Mouse (Mus musculus) activated CD4-positive, CD25-positive, alpha-beta regulatory T cell, adult 4 months (primary cell): ENCODE measurements around the gene Atp8b5. TPM values are rescaled to one million over a fixed set of nuclear protein-coding genes. Genes with fewer than 3 reads are reported as not detected.

Experiments used
- ATAC-seq: one replicate; pipeline ENCODE4 v1.8.0; 2017
- polyA plus RNA-seq, 2 experiments: library from polyadenylated mRNA; unstranded; fragments of 100-300 nt; shearing (Covaris generic); gene quantifications; one replicate each; pipeline ENCODE4 v1.2.1; 2017

The Atp8b5 gene
- polyA plus RNA-seq, 2 experiments from 2014 or later, result 0.29 TPM; not detected in 1

GRCm38 (mm10) chr4:43384083-43384460 lies 117.1 kb downstream of the Atp8b5 start:
- no peak for ATAC-seq

GRCm38 (mm10) chr4:43384541-43384940 lies 117.6 kb downstream of the Atp8b5 start:
- ATAC-seq, result no peak

- no peak for ATAC-seq
Observed at GRCm38 (mm10) chr4:43386932-43387331, 120.0 kb downstream of the Atp8b5 start.

GRCm38 (mm10) chr4:43389390-43389789 lies 122.4 kb downstream of the Atp8b5 start:
- no peak for ATAC-seq

GRCm38 (mm10) chr4:43389845-43390440 lies 123.0 kb downstream of the Atp8b5 start:
- no peak for ATAC-seq

GRCm38 (mm10) chr4:43391521-43392050 lies 124.6 kb downstream of the Atp8b5 start:
- no peak for ATAC-seq

- no peak for ATAC-seq
Observed at GRCm38 (mm10) chr4:43394345-43394891, 127.5 kb downstream of the Atp8b5 start.

GRCm38 (mm10) chr4:43395147-43395546 lies 128.2 kb downstream of the Atp8b5 start:
- no peak for ATAC-seq

- ATAC-seq, result no peak
Observed at GRCm38 (mm10) chr4:43395836-43396235, 128.9 kb downstream of the Atp8b5 start.

GRCm38 (mm10) chr4:43396381-43396780 lies 129.4 kb downstream of the Atp8b5 start:
- ATAC-seq, result no peak

GRCm38 (mm10) chr4:43398014-43398413 lies 131.1 kb downstream of the Atp8b5 start:
- no peak for ATAC-seq

- ATAC-seq, result no peak
Observed at GRCm38 (mm10) chr4:43398829-43399331, 131.9 kb downstream of the Atp8b5 start.

GRCm38 (mm10) chr4:43399391-43400131 lies 132.6 kb downstream of the Atp8b5 start:
- ATAC-seq, result no peak

- no peak for ATAC-seq
Observed at GRCm38 (mm10) chr4:43400976-43401375, 134.0 kb downstream of the Atp8b5 start.

GRCm38 (mm10) chr4:43401486-43401885 lies 134.5 kb downstream of the Atp8b5 start:
- no peak for ATAC-seq

GRCm38 (mm10) chr4:43402212-43402611 lies 135.3 kb downstream of the Atp8b5 start:
- no peak for ATAC-seq

GRCm38 (mm10) chr4:43404697-43405096 lies 137.7 kb downstream of the Atp8b5 start:
- no peak for ATAC-seq

GRCm38 (mm10) chr4:43406162-43406971 lies 139.4 kb downstream of the Atp8b5 start:
- no peak for ATAC-seq

GRCm38 (mm10) chr4:43407071-43407920 lies 140.3 kb downstream of the Atp8b5 start:
- no peak for ATAC-seq

- ATAC-seq, result no peak
Observed at GRCm38 (mm10) chr4:43414761-43415160, 147.8 kb downstream of the Atp8b5 start.

- no peak for ATAC-seq
Observed at GRCm38 (mm10) chr4:43415221-43416070, 148.5 kb downstream of the Atp8b5 start.
